Mouse (Mus musculus) cerebellum, adult 2 months (tissue): ENCODE measurements around the gene Dpf1. TPM values are rescaled to one million over a fixed set of nuclear protein-coding genes. Genes with fewer than 3 reads are reported as not detected.

Experiments used
- DNase-seq, 2 experiments: peaks; one replicate each; pipeline ENCODE4 v3.0.0; 2021
- H3K27ac ChIP-seq: fragments of 200-500 bp; 2 replicates; pipeline ENCODE4 v1.5.1; 2012; ENCODE audit warnings: low read length, control low read depth, inconsistent platforms; ENCODE audit not compliant: insufficient read depth
- H3K27me3 ChIP-seq: fragments of 200-500 bp; 2 replicates; pipeline ENCODE4 v1.6.1; 2012; ENCODE audit warnings: inconsistent platforms, mild to moderate bottlenecking, low read length, moderate library complexity; ENCODE audit not compliant: control insufficient read depth, insufficient read depth
- H3K4me1 ChIP-seq: fragments of 200-500 bp; 2 replicates; pipeline ENCODE4 v1.6.1; 2011; ENCODE audit warnings: low read length; ENCODE audit not compliant: control insufficient read depth, insufficient read depth
- H3K4me3 ChIP-seq: fragments of 200-500 bp; replicated peaks from 2 replicates; pipeline ENCODE3; 2011; ENCODE audit warnings: mild to moderate bottlenecking, low read depth, low read length, control low read depth; ENCODE audit not compliant: insufficient read depth
- CTCF ChIP-seq: fragments of 200-500 bp; IDR thresholded peaks from 2 replicates; pipeline ENCODE4 v1.5.1; 2011; ENCODE audit warnings: low read depth, mild to moderate bottlenecking, control low read depth, low read length, moderate library complexity, borderline replicate concordance; ENCODE audit not compliant: insufficient read depth
- POLR2A ChIP-seq: fragments of 200-500 bp; IDR thresholded peaks from 2 replicates; pipeline ENCODE4 v1.6.1; 2011; ENCODE audit warnings: low read length, control low read depth, borderline replicate concordance; ENCODE audit not compliant: insufficient read depth
- WGBS: fragments of 180-500 bp; shearing (Covaris S2); methylation state at CpG from one replicate; pipeline ENCODE4 v1.1.7; 2018; 5-methylcytosine and 5-hydroxymethylcytosine counted together
- polyA plus RNA-seq: library from polyadenylated mRNA; depleted of rRNA; stranded (reverse); fragments of >200 nt; gene quantifications from 2 replicates; pipeline ENCODE4 v1.2.3, GENCODE M21; 2012; rRNA removed

Gene Dpf1
- polyA plus RNA-seq, 1 experiment = 28.3 TPM

- Histone ChIP-seq H3K27me3 (no peaks in the 10 kb centered on the region), H3K4me1 (peaks cover 14% of the 10 kb centered on the region), H3K4me3 (no peak overlapping the region), H3K27ac (no peak overlapping the region)
- no peak for DNase-seq
- 84% methylated on average over 8 of the region's 8 CpGs for WGBS
- no peak for TF ChIP-seq CTCF
Measured at GRCm38 (mm10) chr7:29355406-29355805, 51.7 kb downstream of the Dpf1 start.

- no peaks in the 10 kb centered on the region for H3K27me3 ChIP-seq
- no peak overlapping the region for H3K4me3 ChIP-seq
- no peak for DNase-seq
- no peak for TF ChIP-seq CTCF
- TF ChIP-seq POLR2A = no peak
- H3K27ac ChIP-seq = no peak overlapping the region
- 63% methylated on average over 13 of the region's 13 CpGs for WGBS
- peaks cover 6% of the 10 kb centered on the region; the same call in 1 of the 2 replicates for H3K4me1 ChIP-seq
Measured at GRCm38 (mm10) chr7:29361497-29361896, 57.7 kb downstream of the Dpf1 start.

- Histone ChIP-seq H3K27me3 (no peaks in the 10 kb centered on the region), H3K4me1 (peaks cover 23% of the 10 kb centered on the region), H3K27ac (no peak overlapping the region), H3K4me3 (no peak overlapping the region)
- peak; percentile 72 to 77 for DNase-seq
- TF ChIP-seq POLR2A (no peak), CTCF (peak; percentile 83)
- WGBS = 21% methylated on average over 4 of the region's 4 CpGs
Measured at GRCm38 (mm10) chr7:29364052-29364451, 60.3 kb downstream of the Dpf1 start.

- DNase-seq = peak; percentile 63 to 75
- H3K4me1 ChIP-seq = peaks cover 23% of the 10 kb centered on the region
- no peak overlapping the region for H3K4me3 ChIP-seq
- 31% methylated on average over 13 of the region's 13 CpGs for WGBS
- 0 out of 2 replicates have a peak, but pooled peaks have one; percentile 31 for TF ChIP-seq POLR2A
- no peak for TF ChIP-seq CTCF
- H3K27ac ChIP-seq = peak overlapping the region; percentile 82
- H3K27me3 ChIP-seq = no peaks in the 10 kb centered on the region
Measured at GRCm38 (mm10) chr7:29367166-29368003, 63.6 kb downstream of the Dpf1 start.

Other genes starting within 250 kb of the Dpf1 start
- gene Ryr1, start 178.8 kb upstream of the Dpf1 start, polyA plus RNA-seq = 9.5 and 12.1 TPM in 2 replicates
- gene Rasgrp4, start 169.1 kb upstream of the Dpf1 start, polyA plus RNA-seq = 1.2 and 1.5 TPM in 2 replicates
- 76.2 and 81.4 TPM in 2 replicates for gene Fam98c, start 147.7 kb upstream of the Dpf1 start, polyA plus RNA-seq
- gene Ggn, start 133.7 kb upstream of the Dpf1 start, polyA plus RNA-seq = 0.86 and 1.1 TPM in 2 replicates
- 22.5 and 25.4 TPM in 2 replicates for gene Spred3, start 133.5 kb upstream of the Dpf1 start, polyA plus RNA-seq
- gene Psmd8, start 123.2 kb upstream of the Dpf1 start, polyA plus RNA-seq = 239 and 249 TPM in 2 replicates
- 1.0 and 1.2 TPM in 2 replicates for gene Catsperg1, start 89.9 kb upstream of the Dpf1 start, polyA plus RNA-seq
- 0.57 and 0.62 TPM in 2 replicates for gene Kcnk6, start 71.4 kb upstream of the Dpf1 start, polyA plus RNA-seq
- 131 and 143 TPM in 2 replicates for gene Yif1b, start 65.6 kb upstream of the Dpf1 start, polyA plus RNA-seq
- gene 2200002D01Rik, start 55.5 kb upstream of the Dpf1 start, polyA plus RNA-seq = 0.38 and 0.48 TPM in 2 replicates
- gene Spint2, start 22.0 kb upstream of the Dpf1 start, polyA plus RNA-seq = 46.2 and 54.9 TPM in 2 replicates
- 81.8 and 99.7 TPM in 2 replicates for gene Ppp1r14a, start 14.6 kb upstream of the Dpf1 start, polyA plus RNA-seq
- 63.3 and 74.7 TPM in 2 replicates for gene Sipa1l3, start 214.7 kb downstream of the Dpf1 start, polyA plus RNA-seq